Mouse (Mus musculus) MEL (cell line): ENCODE results near the gene Nat8f5. TPM values are rescaled to one million over a fixed set of nuclear protein-coding genes. Genes with fewer than 3 reads are reported as not detected.
A peak's percentile ranks its signal among the peaks of the same experiment; 100 is the strongest.
"Not testable (repeated sequence)": the region's sequence is repeated elsewhere in the genome, so short reads cannot be mapped to it uniquely, and the experiment has no call there.

Experiments
- DNase-seq: peaks from one replicate; pipeline ENCODE4 v3.0.0; 2011; ENCODE audit warnings: low read depth, low spot score
- H3K27ac ChIP-seq: 2 replicates; pipeline ENCODE4 v1.5.1; 2012; ENCODE audit warnings: low read depth, mild to moderate bottlenecking, control low read depth, low read length, moderate library complexity; ENCODE audit not compliant: control insufficient read depth
- H3K27me3 ChIP-seq, 2 experiments: fragments of 150-350 bp in 1 of 2; sonication (generic) in 1 of 2; 2 replicates each; pipeline ENCODE4 v1.6.1; 2012; ENCODE audit warnings: low read length in 2 of 2, mild to moderate bottlenecking in 2 of 2, improper control_type of control experiment in 1 of 2, moderate library complexity in 1 of 2; ENCODE audit not compliant: insufficient read depth in 2 of 2, control insufficient read depth in 1 of 2
- H3K36me3 ChIP-seq, 2 experiments: 2 replicates each; pipeline ENCODE4 v1.6.1; 2012 to 2014; ENCODE audit warnings: low read length in 2 of 2, improper control_type of control experiment in 1 of 2, inconsistent platforms in 1 of 2, mild to moderate bottlenecking in 1 of 2; ENCODE audit not compliant: insufficient read depth in 2 of 2, control insufficient read depth in 1 of 2
- H3K4me1 ChIP-seq, 2 experiments: fragments of 150-350 bp in 1 of 2; sonication (generic) in 1 of 2; 2 replicates each; pipeline ENCODE4 v1.6.1; 2012; ENCODE audit warnings: low read length in 2 of 2, improper control_type of control experiment in 1 of 2, mild to moderate bottlenecking in 1 of 2; ENCODE audit not compliant: insufficient read depth in 2 of 2, control insufficient read depth in 1 of 2
- H3K4me3 ChIP-seq, 2 experiments: fragments of 150-350 bp in 1 of 2; sonication (generic) in 1 of 2; 2 replicates each; pipeline ENCODE4 v1.5.1; 2012; ENCODE audit warnings: low read depth in 2 of 2, low read length in 2 of 2, mild to moderate bottlenecking in 2 of 2, moderate library complexity in 2 of 2, control low read depth in 1 of 2, improper control_type of control experiment in 1 of 2; ENCODE audit not compliant: control insufficient read depth in 1 of 2, insufficient read depth in 1 of 2
- H3K79me2 ChIP-seq: 2 replicates; pipeline ENCODE4 v1.6.1; 2012; ENCODE audit warnings: mild to moderate bottlenecking, low read length, moderate library complexity; ENCODE audit not compliant: control insufficient read depth, poor library complexity, insufficient read depth
- H3K9ac ChIP-seq: 2 replicates; pipeline ENCODE4 v1.6.1; 2012; ENCODE audit warnings: low read depth, mild to moderate bottlenecking, control low read depth, low read length, moderate library complexity; ENCODE audit not compliant: control insufficient read depth, poor library complexity, severe bottlenecking
- H3K9me3 ChIP-seq: fragments of 150-350 bp; sonication (generic); replicated peaks from 2 replicates; pipeline ENCODE4 v1.6.1; 2012; ENCODE audit warnings: mild to moderate bottlenecking, low read length, improper control_type of control experiment, moderate library complexity; ENCODE audit not compliant: insufficient read depth
- BHLHE40 ChIP-seq: IDR thresholded peaks from 2 replicates; pipeline ENCODE4 v1.6.1; 2012; ENCODE audit warnings: low read depth, mild to moderate bottlenecking, inconsistent platforms, low read length, improper control_type of control experiment, borderline replicate concordance
- CHD1 ChIP-seq: IDR thresholded peaks from 2 replicates; pipeline ENCODE4 v1.6.1; 2012; ENCODE audit warnings: low read depth, mild to moderate bottlenecking, inconsistent platforms, low read length, improper control_type of control experiment
- E2F4 ChIP-seq: IDR thresholded peaks from 2 replicates; pipeline ENCODE4 v1.6.1; 2011; ENCODE audit warnings: low read depth, low read length, improper control_type of control experiment, borderline replicate concordance
- ELF1 ChIP-seq: IDR thresholded peaks from 2 replicates; pipeline ENCODE4 v1.6.1; 2014; ENCODE audit warnings: low read depth, mild to moderate bottlenecking, inconsistent platforms, low read length, improper control_type of control experiment, moderate library complexity
- GABPA ChIP-seq: IDR thresholded peaks from 2 replicates; pipeline ENCODE4 v1.6.1; 2012; ENCODE audit warnings: low read depth, mild to moderate bottlenecking, inconsistent platforms, low read length, improper control_type of control experiment, moderate library complexity
- GATA1 ChIP-seq: IDR thresholded peaks from 2 replicates; pipeline ENCODE4 v1.6.1; 2011; ENCODE audit warnings: low read depth, low read length, improper control_type of control experiment
- HCFC1 ChIP-seq: IDR thresholded peaks from 2 replicates; pipeline ENCODE4 v1.6.1; 2012; ENCODE audit warnings: low read depth, mild to moderate bottlenecking, inconsistent platforms, low read length, improper control_type of control experiment, moderate library complexity
- JUND ChIP-seq: IDR thresholded peaks from 2 replicates; pipeline ENCODE4 v1.6.1; 2011; ENCODE audit warnings: low read depth, mild to moderate bottlenecking, improper control_type of control experiment, low read length
- KAT2A ChIP-seq: conservative IDR thresholded peaks from 2 replicates; pipeline ENCODE4 v1.6.1; 2012; ENCODE audit warnings: low read depth, low read length, improper control_type of control experiment, inconsistent platforms
- MAFK ChIP-seq: IDR thresholded peaks from 2 replicates; pipeline ENCODE4 v1.6.1; 2011; ENCODE audit warnings: low read depth, mild to moderate bottlenecking, low read length, improper control_type of control experiment, borderline replicate concordance
- MAX ChIP-seq: IDR thresholded peaks from 2 replicates; pipeline ENCODE4 v1.6.1; 2011; ENCODE audit warnings: low read length, improper control_type of control experiment
- MYB ChIP-seq: IDR thresholded peaks from 2 replicates; pipeline ENCODE4 v1.6.1; 2011; ENCODE audit warnings: mild to moderate bottlenecking, low read depth, low read length, improper control_type of control experiment
- NRF1 ChIP-seq: IDR thresholded peaks from 2 replicates; pipeline ENCODE4 v1.6.1; 2014; ENCODE audit warnings: low read depth, mild to moderate bottlenecking, inconsistent platforms, low read length, improper control_type of control experiment, moderate library complexity; ENCODE audit not compliant: poor library complexity, insufficient read depth, severe bottlenecking
- POLR2A ChIP-seq, 2 experiments: IDR thresholded peaks; 2 replicates each; pipeline ENCODE4 v1.6.1; 2011 to 2012; ENCODE audit warnings: low read length in 2 of 2, mild to moderate bottlenecking in 2 of 2, control low read depth in 1 of 2, improper control_type of control experiment in 1 of 2, low read depth in 1 of 2, moderate library complexity in 1 of 2; ENCODE audit not compliant: control insufficient read depth in 1 of 2, insufficient read depth in 1 of 2, poor library complexity in 1 of 2
- POLR2AphosphoS2 ChIP-seq: IDR thresholded peaks from 2 replicates; pipeline ENCODE4 v1.6.1; 2011; ENCODE audit warnings: low read length, improper control_type of control experiment
- RCOR1 ChIP-seq: IDR thresholded peaks from 2 replicates; pipeline ENCODE4 v1.6.1; 2012; ENCODE audit warnings: low read depth, mild to moderate bottlenecking, inconsistent platforms, low read length, improper control_type of control experiment
- TAL1 ChIP-seq: IDR thresholded peaks from 2 replicates; pipeline ENCODE4 v1.6.1; 2012; ENCODE audit warnings: mild to moderate bottlenecking, inconsistent platforms, low read length, moderate library complexity, mixed read lengths
- TBP ChIP-seq: IDR thresholded peaks from 2 replicates; pipeline ENCODE4 v1.8.0; 2011; ENCODE audit warnings: low read depth, low read length, improper control_type of control experiment
- TCF12 ChIP-seq: IDR thresholded peaks from 2 replicates; pipeline ENCODE4 v1.6.1; 2014; ENCODE audit warnings: low read depth, mild to moderate bottlenecking, inconsistent platforms, low read length, improper control_type of control experiment, moderate library complexity
- USF1 ChIP-seq: IDR thresholded peaks from 2 replicates; pipeline ENCODE4 v1.6.1; 2014; ENCODE audit warnings: low read depth, mild to moderate bottlenecking, inconsistent platforms, low read length, improper control_type of control experiment, moderate library complexity
- ZC3H11A ChIP-seq: IDR thresholded peaks from 2 replicates; pipeline ENCODE4 v1.6.1; 2012; ENCODE audit warnings: low read depth, mild to moderate bottlenecking, inconsistent platforms, low read length, improper control_type of control experiment
- ZKSCAN1 ChIP-seq: IDR thresholded peaks from 2 replicates; pipeline ENCODE4 v1.6.1; 2012; ENCODE audit warnings: low read depth, mild to moderate bottlenecking, inconsistent platforms, low read length, improper control_type of control experiment, moderate library complexity
- polyA plus RNA-seq, 2 experiments: library from polyadenylated mRNA; stranded (reverse) in 1 of 2; unstranded in 1 of 2; fragments of >175 nt in 1 of 2; fragments of >200 nt in 1 of 2; gene quantifications; 2 replicates each; pipeline versions ENCODE4 v1.2.1 to v1.2.4; 2012; ENCODE audit warnings: low replicate concordance in 2 of 2, low read depth in 1 of 2; ENCODE audit not compliant: insufficient read length in 2 of 2, insufficient read depth in 1 of 2, missing spikeins in 1 of 2
- total RNA-seq: library from RNA; depleted of rRNA; stranded (reverse); fragments of 300-350 nt; gene quantifications from 2 replicates; pipeline ENCODE4 v1.2.3, GENCODE M21; 2012; rRNA removed

Nat8f5 gene
- not detected in 2 replicates for total RNA-seq
- not detected for polyA plus RNA-seq

GRCm38 (mm10) chr6:85820837-85821236, at the start of gene Nat8f5, which contains the start of gene Nat8f6:
Gene Nat8f5 (minus strand): TSS chr6:85820972.
Gene Nat8f6 (minus strand): TSS chr6:85820954.
- no peaks in the 10 kb centered on the region for H3K79me2 ChIP-seq
- H3K36me3 ChIP-seq: no peaks in the 10 kb centered on the region
- no peaks in the 10 kb centered on the region; a peak in 1 of 4 replicates for H3K27me3 ChIP-seq
- H3K4me3 ChIP-seq: no peak within 1 kb of the TSS
- H3K9me3 ChIP-seq: no peaks in the 10 kb centered on the region
- H3K27ac ChIP-seq: no peak within 1 kb of the TSS
- no peak within 1 kb of the TSS for H3K9ac ChIP-seq
- no peak for DNase-seq
- no peaks in the 10 kb centered on the region for H3K4me1 ChIP-seq
- no peak for TF ChIP-seq E2F4
- TF ChIP-seq NRF1: no peak
- TF ChIP-seq TBP: no peak
- TF ChIP-seq ZC3H11A: no peak
- TF ChIP-seq JUND: no peak
- TF ChIP-seq MAFK: no peak
- TF ChIP-seq USF1: no peak
- no peak for TF ChIP-seq POLR2AphosphoS2
- TF ChIP-seq KAT2A: no peak
- no peak for TF ChIP-seq RCOR1

- H3K4me1 ChIP-seq, H3K79me2 ChIP-seq, H3K27me3 ChIP-seq, H3K9ac ChIP-seq, H3K9me3 ChIP-seq, DNase-seq, H3K4me3 ChIP-seq, H3K27ac ChIP-seq, H3K36me3 ChIP-seq: not testable (repeated sequence)
Observed at GRCm38 (mm10) chr6:85869006-85869405, 48.2 kb upstream of the Nat8f5 start, which contains the start of gene Nat8f2. Gene Nat8f2 (minus strand): TSS chr6:85869158.

GRCm38 (mm10) chr6:85867726-85868690, 47.2 kb upstream of the Nat8f5 start:
- no peak overlapping the region for H3K27ac ChIP-seq
- H3K4me1 ChIP-seq: no peaks in the 10 kb centered on the region
- H3K9me3 ChIP-seq: no peaks in the 10 kb centered on the region
- TF ChIP-seq GABPA: no peak
- TF ChIP-seq MAX: no peak
- TF ChIP-seq POLR2A (IDR thresholded peaks at IDR 0.05; ENCODE audit: control insufficient read depth in 1 of 2, insufficient read depth in 1 of 2, low read depth in 1 of 2, low read length in 2 of 2, poor library complexity in 1 of 2): no peak
- TF ChIP-seq JUND: no peak
- TF ChIP-seq ELF1: no peak
- TF ChIP-seq HCFC1: no peak
- no peak for TF ChIP-seq BHLHE40
- no peak for TF ChIP-seq TBP
- TF ChIP-seq MYB: no peak
- TF ChIP-seq GATA1: no peak
- TF ChIP-seq KAT2A: no peak
- TF ChIP-seq TCF12: no peak
- TF ChIP-seq NRF1: no peak
- TF ChIP-seq POLR2AphosphoS2: no peak
- no peak for TF ChIP-seq ZKSCAN1
- no peak for TF ChIP-seq TAL1
- no peak for TF ChIP-seq CHD1
- TF ChIP-seq, all 39 proteins: peak for 0
- Histone ChIP-seq H3K36me3 (no peaks in the 10 kb centered on the region), H3K79me2 (no peaks in the 10 kb centered on the region), H3K27me3 (no peaks in the 10 kb centered on the region; a peak in 1 of 4 replicates), H3K9ac (no peak overlapping the region), H3K4me3 (no peak overlapping the region)
- DNase-seq: peak; percentile 29
